Mouse (Mus musculus): ENCODE data around the gene 4930562C15Rik.

The 4930562C15Rik gene

GRCm38 (mm10) chr16:4890201-4890709 lies 55.0 kb downstream of the 4930562C15Rik start:
- DNase-seq (ENCODE audit: low read depth, low spot score) = no peak

- no peak for DNase-seq (ENCODE audit: low read depth, low spot score)
Observed at GRCm38 (mm10) chr16:4892171-4892570, 57.0 kb downstream of the 4930562C15Rik start.

GRCm38 (mm10) chr16:4894201-4894908 lies 59.1 kb downstream of the 4930562C15Rik start:
- DNase-seq (ENCODE audit: low read depth, low spot score) = no peak

- DNase-seq (ENCODE audit: low read depth, low spot score) = peak; percentile 62
Observed at GRCm38 (mm10) chr16:4896249-4897027, 61.2 kb downstream of the 4930562C15Rik start.

DNA sequence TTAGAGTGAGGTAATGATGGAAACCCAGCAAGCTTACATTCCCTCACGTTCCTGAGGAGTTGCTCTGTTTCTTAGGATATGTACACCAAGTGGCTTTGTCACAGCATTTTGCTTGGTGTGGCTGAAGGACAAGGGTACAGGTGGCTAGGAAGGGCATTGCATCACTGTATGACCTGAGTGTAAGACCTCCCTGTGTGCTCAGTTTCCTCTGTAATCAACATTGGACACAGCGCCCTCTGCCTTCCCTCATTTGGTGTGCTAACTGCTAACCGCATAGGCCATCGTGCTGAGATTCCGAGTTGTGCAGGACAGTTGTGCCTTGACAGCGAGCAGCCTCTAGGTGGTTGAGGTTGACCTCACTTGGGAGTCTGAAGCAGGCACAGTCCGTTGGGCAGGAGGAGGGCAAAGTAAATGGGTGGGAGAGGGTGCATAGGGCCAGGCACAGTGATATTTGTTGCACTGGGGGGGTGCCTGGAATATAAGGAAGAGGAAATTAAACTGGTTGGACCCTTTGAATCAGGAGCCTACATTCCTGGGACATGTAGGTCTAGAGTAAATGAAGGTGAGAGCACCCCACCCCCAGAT lies 62.0 kb downstream of the 4930562C15Rik start:
- no peak for DNase-seq (ENCODE audit: low read depth, low spot score)

- DNase-seq (ENCODE audit: low read depth, low spot score) = no peak
Observed at GRCm38 (mm10) chr16:4898881-4899280, 63.7 kb downstream of the 4930562C15Rik start.

DNA sequence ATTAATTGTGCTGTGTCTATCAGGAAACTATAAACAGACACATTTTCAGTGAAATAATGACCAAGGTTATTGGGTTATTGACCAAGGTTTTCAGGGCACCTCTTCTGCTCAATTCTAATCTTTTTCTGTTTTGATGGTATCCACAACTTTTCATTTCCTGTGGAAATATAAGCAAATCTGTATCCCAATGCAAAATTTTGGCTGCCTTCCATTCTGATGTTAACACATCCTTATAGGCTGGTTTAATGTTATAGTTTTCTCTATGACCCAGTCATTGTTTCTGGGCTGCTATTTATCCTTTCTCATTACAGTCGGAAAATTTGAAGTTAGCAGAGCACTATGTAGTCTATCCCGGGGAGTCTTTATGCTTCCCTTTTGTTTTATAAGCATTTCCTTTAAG lies 64.5 kb downstream of the 4930562C15Rik start:
- DNase-seq (ENCODE audit: low read depth, low spot score) = no peak

DNA sequence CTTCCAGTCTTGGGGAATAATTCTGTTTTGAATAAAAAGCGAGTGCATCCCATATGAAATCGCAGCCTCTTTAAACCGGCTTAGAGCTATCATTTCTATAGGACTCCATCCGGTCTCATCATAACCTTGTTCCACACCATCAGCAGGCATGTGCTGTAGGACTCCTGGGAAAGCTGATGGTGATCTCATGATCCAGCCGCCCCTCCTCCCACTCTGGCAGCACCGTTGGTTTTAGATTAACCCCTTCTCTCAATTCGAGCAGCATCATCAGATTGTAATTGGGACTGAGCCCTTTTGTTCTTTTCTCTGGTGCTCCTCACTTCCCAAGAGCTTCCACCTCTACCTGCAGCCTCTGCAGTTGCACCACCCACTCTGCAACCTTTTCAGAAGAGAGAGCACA lies 66.0 kb downstream of the 4930562C15Rik start:
- DNase-seq (ENCODE audit: low read depth, low spot score) = no peak

DNA sequence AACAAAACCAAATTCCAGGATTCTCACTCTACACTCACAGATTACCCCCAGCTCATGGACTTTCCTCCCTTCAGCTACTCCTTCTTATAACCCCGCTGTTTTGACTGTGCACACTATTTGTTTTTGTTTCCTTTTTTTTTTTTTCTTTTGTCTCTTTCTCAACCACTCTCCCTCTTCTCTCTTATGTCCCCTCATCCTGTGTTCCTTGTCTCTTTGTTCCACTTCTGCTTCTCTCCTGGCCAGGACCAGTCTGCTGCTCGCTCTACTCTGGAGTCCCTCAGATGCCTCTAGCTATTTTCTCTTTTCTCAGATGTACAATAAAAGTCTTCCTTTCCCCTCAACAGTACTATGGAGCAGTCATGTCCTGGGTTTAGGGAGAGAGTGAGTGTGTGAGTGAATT lies 67.2 kb downstream of the 4930562C15Rik start:
- no peak for DNase-seq (ENCODE audit: low read depth, low spot score)

DNA sequence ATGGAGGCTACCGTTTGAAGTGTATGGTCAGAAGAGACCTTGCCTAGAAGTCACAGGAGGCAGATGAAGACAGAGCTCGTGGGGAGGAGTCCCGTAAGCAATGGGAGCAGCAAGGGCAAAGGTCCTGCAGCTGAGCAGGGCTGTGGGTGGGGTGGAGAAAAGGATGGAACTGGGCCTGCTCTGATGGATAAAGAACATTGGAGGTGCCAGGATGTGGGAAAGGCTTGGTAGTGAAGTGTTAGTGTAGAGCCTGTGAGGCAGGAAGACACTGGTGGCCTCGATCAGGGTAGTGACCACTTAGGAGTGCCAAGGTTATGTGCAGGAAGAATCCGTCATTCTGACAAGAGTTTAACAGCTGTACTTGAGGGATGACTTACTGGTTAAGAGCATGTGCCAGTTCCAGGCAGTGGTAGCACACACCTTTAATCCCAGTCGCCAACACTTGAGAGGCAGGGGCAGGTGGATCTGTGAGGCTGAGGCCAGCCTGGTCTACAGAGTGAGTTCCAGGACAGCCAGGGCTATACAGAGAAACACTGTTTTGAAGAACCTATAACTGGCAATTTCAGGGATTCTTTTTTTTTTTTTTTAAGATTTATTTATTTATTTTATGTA lies 68.4 kb downstream of the 4930562C15Rik start:
- DNase-seq (ENCODE audit: low read depth, low spot score) = no peak

DNA sequence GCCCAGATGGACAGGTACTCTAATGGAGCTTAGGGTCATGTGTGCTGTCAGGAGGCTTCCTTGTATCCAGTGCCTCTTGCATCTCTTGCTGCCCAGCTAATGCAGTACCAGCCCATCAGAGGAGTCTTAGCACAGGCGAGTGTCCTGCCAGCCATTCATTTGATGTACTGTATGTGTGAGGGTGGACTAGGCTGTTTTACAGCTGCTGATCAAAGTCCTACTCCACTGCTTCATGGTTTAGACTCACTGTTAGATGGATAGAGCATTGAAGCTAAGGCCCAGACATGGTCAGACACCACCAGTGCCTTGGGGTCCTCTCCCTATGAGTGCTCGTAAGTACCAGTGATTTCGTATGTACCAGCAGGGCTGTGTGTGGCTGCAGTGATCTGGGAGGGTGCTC lies 69.7 kb downstream of the 4930562C15Rik start:
- no peak for DNase-seq (ENCODE audit: low read depth, low spot score)

DNA sequence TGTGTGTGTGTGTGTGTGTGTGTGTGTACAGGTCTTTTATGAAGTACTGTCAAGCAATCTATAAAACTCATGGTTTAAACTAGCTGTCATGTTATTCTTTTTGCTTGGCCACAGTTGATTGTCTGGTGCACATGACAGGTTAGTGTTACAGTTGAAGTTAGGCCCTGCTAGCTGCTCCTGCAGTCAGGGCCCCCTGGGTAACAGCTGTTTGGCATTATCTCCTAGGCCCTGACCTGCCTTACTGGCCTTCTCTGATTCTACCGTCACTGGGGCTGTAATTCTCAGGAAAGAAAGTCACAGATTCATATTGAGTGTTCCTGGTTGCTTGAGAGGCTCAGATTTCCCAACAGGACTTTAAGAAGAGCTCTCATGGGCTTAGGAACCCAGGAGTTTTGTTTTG lies 70.4 kb downstream of the 4930562C15Rik start:
- DNase-seq (ENCODE audit: low read depth, low spot score) = no peak

DNA sequence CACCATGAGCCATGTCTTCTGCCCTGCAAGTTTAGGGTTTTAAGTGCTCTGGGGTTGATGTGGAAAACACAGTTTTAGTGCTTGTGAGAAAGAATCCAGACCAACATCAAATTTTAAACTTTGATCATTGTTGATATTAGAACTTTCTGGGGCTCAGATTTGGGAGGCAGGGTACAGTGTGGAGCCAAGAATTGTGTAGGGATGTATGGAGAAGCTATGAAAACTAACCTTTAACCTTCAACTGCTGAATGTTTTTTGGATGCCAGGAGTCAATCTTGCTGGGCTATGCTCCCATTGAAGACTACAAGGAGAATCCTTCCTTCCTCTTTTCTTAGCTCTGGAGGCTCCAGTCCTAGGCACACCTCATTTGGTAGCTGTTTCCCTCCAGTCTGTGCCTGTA lies 71.3 kb downstream of the 4930562C15Rik start:
- DNase-seq (ENCODE audit: low read depth, low spot score) = no peak

GRCm38 (mm10) chr16:4907386-4907785 lies 72.2 kb downstream of the 4930562C15Rik start:
- DNase-seq (ENCODE audit: low read depth, low spot score) = peak; percentile 83

DNA sequence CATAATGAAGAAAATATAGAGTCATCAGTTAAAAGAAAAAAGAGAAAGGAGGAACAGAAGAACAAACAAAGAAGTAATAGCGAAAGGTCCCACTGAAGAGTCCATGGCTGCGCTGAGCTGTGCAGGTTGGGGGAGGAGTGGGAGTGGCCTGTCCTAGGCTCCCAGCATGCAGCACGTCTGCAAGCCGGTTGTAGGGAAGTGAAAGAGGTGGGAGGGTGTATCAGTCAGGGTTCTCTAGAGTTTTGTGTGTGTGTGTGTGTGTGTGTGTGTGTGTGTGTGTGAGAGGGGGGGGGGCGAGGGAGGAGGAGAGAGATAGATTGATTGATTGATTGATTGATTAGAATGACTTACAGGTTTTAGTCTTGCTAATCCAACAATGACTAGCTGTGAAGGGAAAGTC lies 72.8 kb downstream of the 4930562C15Rik start:
- peak; percentile 63 for DNase-seq (ENCODE audit: low read depth, low spot score)

- DNase-seq (ENCODE audit: low read depth, low spot score) = no peak
Observed at GRCm38 (mm10) chr16:4909745-4910144, 74.5 kb downstream of the 4930562C15Rik start.

DNA sequence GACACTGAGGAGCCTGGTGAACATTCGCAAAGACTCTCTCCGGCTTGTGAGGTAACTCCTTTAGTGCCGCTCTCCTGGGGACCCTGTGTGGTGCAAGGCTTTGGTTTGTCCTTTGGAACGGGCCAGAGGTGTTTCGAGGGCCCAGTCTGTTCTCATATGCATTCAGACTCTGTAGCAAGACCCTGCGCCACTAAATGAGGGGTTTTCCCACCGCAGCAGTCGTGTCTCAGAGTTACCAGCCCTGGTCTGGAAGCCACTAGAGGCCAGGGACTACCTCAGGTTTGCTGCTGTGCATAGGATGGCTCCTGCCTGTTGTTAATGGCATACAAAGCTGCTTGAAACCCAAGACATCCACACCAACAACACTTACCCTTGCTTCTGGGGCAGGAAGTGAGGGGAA lies 75.5 kb downstream of the 4930562C15Rik start:
- DNase-seq (ENCODE audit: low read depth, low spot score) = no peak

- no peak for DNase-seq (ENCODE audit: low read depth, low spot score)
Observed at GRCm38 (mm10) chr16:4912074-4912648, 76.9 kb downstream of the 4930562C15Rik start.

DNA sequence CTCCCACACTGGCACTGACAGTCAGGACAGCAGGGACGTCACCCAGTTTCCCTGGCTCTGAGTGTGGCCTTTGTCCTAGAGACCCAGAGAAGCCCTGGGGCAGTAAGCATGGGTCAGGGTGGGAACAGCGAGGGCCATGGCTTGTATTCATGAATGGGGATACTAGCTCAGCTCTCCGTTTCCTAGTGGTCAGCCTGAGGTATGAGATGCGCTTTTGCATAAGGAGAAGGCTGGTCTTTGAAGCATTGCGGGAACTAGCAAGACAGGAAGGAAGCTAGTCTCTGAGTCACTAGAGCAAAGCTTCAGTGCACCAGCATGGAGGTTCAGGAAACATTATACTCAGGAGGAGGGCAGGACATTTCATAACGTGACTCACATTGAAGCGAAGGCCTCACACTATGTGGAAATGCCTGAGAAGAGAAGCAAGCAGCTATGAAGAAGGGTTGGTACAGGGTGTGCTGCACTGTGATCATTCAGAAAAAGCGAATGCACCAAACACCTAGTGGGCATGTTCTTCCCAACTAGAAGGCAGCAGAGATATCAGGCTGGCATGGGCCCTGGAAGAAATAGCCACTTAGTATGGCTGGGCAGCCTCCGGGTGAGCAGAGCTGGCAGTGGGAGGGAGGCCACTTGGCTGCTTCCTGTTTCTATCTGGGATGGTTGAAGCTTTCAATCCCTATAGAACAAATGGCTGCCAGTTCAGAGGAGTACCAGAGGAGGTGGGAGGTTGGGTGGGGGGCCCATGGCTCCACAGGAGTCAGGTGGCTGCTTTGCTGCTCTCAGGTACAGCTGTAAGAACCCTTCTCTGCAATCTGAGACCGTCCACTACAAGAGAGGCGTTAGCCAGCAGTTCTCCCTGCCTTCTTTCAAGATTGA lies 77.9 kb downstream of the 4930562C15Rik start:
- DNase-seq (ENCODE audit: low read depth, low spot score) = peak; percentile 76

Data from brain, adult 2 months (tissue).